Mouse (Mus musculus) frontal cortex, adult 2 months (tissue): ENCODE measurements around the gene Ntm. TPM values are rescaled to one million over a fixed set of nuclear protein-coding genes. Genes with fewer than 3 reads are reported as not detected.

ENCODE experiments used
- DNase-seq, 2 experiments: peaks; one replicate each; pipeline ENCODE4 v3.0.0; 2022; ENCODE audit warnings: low spot score in 1 of 2; ENCODE audit errors: extremely low spot score in 1 of 2
- polyA plus RNA-seq: library from polyadenylated mRNA; depleted of rRNA; stranded (reverse); fragments of >200 nt; gene quantifications from 2 replicates; pipeline ENCODE4 v1.2.3, GENCODE M21; 2012

The Ntm gene
- polyA plus RNA-seq, 1 experiment, result 184 TPM

DNA sequence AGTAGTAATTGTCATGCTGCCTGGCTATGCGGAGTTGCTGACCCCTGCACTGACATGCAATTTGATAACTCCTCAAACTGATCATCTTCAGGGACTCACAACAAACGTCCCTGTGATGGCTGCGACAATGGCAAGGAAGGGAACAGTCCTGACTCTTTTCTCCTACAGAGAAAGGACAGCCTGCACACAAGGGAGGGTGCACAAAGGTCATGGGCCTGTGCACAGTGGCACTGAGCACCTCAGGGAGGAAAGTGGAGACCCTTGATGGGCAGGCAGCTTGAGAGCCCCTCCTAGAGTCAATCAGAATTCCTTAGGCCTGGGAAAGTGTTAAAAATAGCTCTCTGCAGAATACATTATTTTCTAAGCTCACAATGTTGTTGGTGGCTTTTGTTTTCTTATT lies 951.5 kb downstream of the Ntm start:
- no peak for DNase-seq

DNA sequence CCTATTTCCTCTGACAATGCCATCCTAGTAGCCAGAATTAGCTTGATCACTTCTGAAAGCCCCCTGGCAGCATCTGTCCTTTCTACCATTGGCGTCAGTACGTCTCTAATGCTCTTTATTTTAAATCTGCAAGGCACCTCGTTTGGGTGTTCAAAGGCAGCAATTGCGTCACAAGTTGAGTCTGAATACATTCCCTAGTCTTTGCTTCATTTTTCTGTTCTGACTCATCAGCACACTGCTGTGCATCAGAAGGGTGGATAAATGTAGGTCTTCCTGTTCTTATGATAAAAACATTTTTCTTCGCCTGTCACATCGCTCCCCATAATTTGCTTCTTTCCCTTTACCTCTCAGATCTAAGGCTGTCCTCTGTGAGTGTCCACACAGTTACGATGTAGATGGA lies 958.4 kb downstream of the Ntm start:
- DNase-seq, result peak in 1 of 2 experiments; percentile 63

DNA sequence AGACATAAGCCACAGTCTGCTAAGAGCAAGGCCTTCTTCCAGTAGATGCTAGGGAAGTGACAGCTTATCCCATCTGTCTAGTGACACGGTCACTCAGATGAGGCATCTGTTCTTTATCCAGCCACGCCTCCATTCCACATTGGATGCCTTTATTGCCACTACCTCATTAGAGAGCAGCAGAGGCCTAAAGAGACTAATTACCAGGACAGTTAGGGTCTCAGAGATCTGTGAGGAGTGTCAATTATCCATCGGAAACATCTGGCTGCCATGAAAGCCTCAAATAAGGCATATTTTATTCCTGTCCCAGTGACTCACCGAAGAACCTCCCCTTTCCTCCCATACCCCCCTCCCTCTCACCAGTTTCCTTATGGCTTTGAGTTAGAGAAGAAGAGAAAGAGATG lies 963.0 kb downstream of the Ntm start:
- no peak for DNase-seq

DNA sequence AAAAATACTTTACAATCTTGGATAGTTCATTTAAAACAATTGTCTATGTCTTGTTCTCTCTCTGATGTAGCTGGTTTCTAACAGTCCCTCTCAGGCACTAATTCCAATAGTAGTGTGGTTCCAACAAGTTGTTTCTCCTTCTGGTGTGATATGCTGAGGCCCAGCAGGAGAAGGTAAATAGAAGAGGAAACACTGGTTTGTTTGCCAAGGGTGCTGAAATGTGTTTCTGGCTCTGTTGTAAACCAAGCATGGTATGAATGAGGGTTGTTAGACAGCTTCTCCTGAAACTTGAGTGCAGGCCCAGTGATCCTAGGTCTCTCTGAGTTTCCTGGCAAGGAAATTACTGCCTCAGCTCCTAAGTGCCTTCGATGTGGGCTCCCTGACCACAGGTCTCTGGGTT lies 985.7 kb downstream of the Ntm start:
- DNase-seq, result no peak

DNA sequence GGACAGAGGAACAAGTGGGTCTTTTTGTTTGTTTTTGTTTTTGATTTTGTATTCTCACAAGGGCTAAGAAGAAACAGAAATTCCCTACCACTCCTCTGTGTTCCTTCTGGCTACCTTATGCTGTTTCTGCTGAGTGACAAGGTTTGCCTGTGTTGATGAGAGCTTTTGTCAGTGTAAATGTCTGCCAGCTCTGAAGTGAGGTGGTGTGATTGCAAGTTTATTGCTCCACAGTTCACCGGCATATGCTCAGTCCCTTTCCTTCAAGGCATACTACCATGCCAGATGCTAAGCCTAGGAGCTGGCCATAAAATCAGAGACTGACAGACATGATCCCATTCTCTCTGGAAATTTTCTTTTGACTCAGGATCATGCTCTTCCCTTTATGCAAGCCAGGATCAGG lies 993.5 kb downstream of the Ntm start:
- DNase-seq, result no peak
